Mouse (Mus musculus) CH12.LX (cell line): ENCODE measurements around the gene Gm10271.

Experiments
- BHLHE40 ChIP-seq: IDR thresholded peaks from 2 replicates; pipeline ENCODE4 v1.6.1; 2011; ENCODE audit warnings: mild to moderate bottlenecking, low read depth, low read length, improper control_type of control experiment
- CTCF ChIP-seq, 2 experiments: IDR thresholded peaks in 1 of 2; conservative IDR thresholded peaks in 1 of 2; 2 replicates each; pipeline ENCODE4 v1.5.1; 2011 to 2012; ENCODE audit warnings: low read depth in 2 of 2, low read length in 2 of 2, improper control_type of control experiment in 1 of 2, inconsistent platforms in 1 of 2, mild to moderate bottlenecking in 1 of 2, moderate library complexity in 1 of 2
- EP300 ChIP-seq: IDR thresholded peaks from 2 replicates; pipeline ENCODE4 v1.6.1; 2011; ENCODE audit warnings: low read length, improper control_type of control experiment
- KAT2A ChIP-seq: IDR thresholded peaks from 2 replicates; pipeline ENCODE4 v1.6.1; 2012; ENCODE audit warnings: low read length, improper control_type of control experiment, inconsistent platforms; ENCODE audit not compliant: insufficient replicate concordance
- MAZ ChIP-seq: IDR thresholded peaks from 2 replicates; pipeline ENCODE4 v1.6.1; 2012; ENCODE audit warnings: low read depth, mild to moderate bottlenecking, inconsistent platforms, low read length, improper control_type of control experiment, moderate library complexity
- PAX5 ChIP-seq: IDR thresholded peaks from 2 replicates; pipeline ENCODE4 v1.6.1; 2012; ENCODE audit warnings: low read length, inconsistent platforms, mixed read lengths
- POLR2A ChIP-seq: IDR thresholded peaks from 2 replicates; pipeline ENCODE4 v1.6.1; 2011; ENCODE audit warnings: low read depth, mild to moderate bottlenecking, improper control_type of control experiment, low read length
- RCOR1 ChIP-seq: conservative IDR thresholded peaks from 2 replicates; pipeline ENCODE4 v1.6.1; 2012; ENCODE audit warnings: low read depth, mild to moderate bottlenecking, inconsistent platforms, low read length, improper control_type of control experiment
- USF1 ChIP-seq: IDR thresholded peaks from 2 replicates; pipeline ENCODE4 v1.6.1; 2014; ENCODE audit warnings: low read depth, mild to moderate bottlenecking, inconsistent platforms, low read length, improper control_type of control experiment
- ZMIZ1 ChIP-seq: IDR thresholded peaks from 2 replicates; pipeline ENCODE4 v1.6.1; 2012; ENCODE audit warnings: low read depth, mild to moderate bottlenecking, inconsistent platforms, low read length, improper control_type of control experiment

- TF ChIP-seq BHLHE40 (peak; percentile 4; the same call in 1 of the 2 replicates), POLR2A (no peak), RCOR1 (no peak), EP300 (0 out of 2 replicates have a peak, but pooled peaks have one; percentile 6), CTCF (conservative IDR thresholded peaks at IDR 0.05 in 1 of 2, IDR thresholded peaks at IDR 0.05 in 1 of 2; ENCODE audit: low read depth in 2 of 2, low read length in 2 of 2) (no peak), USF1 (no peak), ZMIZ1 (no peak), MAZ (peak; percentile 47; the same call in 1 of the 2 replicates), KAT2A (no peak), PAX5 (no peak)
Observed at GRCm38 (mm10) chr10:117018281-117018840, 46.0 kb upstream of the Gm10271 start.
